Comparison of ENCODE assay signal across 18 mouse cellular contexts in genomic region chr7:95926119-95927039, GRCm38 (mm10).
DNase-seq lines count a peak whose midpoint lies in the region; ATAC-seq lines count a peak whose summit lies in the region.
"Had no signal": no experiment of that assay in that cellular context is flagged by ENCODE, and none has a peak within 500 bp of the region (broad histone marks: within the 10 kb centered on the region; RNA-seq: fewer than 3 reads in every experiment).

No protein-coding gene starts in this region.

- no peak overlapping the region for H3K9ac ChIP-seq in hindbrain, embryonic 15.5 days
- H3K9ac ChIP-seq in hindbrain, embryonic 13.5 days, result no peak overlapping the region
- H3K9ac ChIP-seq in midbrain, embryonic 13.5 days (replicated peaks), result no peak overlapping the region
- H3K9ac ChIP-seq in intestine, embryonic 16.5 days (ENCODE audit: low read depth, low read length), result no peak overlapping the region
- H3K9ac ChIP-seq: forebrain, embryonic 12.5 days; heart, embryonic 12.5 days; limb, embryonic 12.5 days; liver, embryonic 15.5 days; stomach, embryonic 15.5 days had no signal

- no peak overlapping the region for H3K4me2 ChIP-seq in hindbrain, embryonic 15.5 days
- H3K4me2 ChIP-seq in hindbrain, embryonic 13.5 days, result no peak overlapping the region
- H3K4me2 ChIP-seq in midbrain, embryonic 13.5 days (replicated peaks), result no peak overlapping the region
- H3K4me2 ChIP-seq in intestine, embryonic 16.5 days (ENCODE audit: low read depth, low read length), result no peak overlapping the region
- H3K4me2 ChIP-seq: forebrain, embryonic 12.5 days; heart, embryonic 12.5 days; limb, embryonic 12.5 days; liver, embryonic 15.5 days; stomach, embryonic 15.5 days had no signal

- H3K4me3 ChIP-seq in hindbrain, embryonic 15.5 days, result no peak overlapping the region
- H3K4me3 ChIP-seq in hindbrain, embryonic 13.5 days, result no peak overlapping the region
- H3K4me3 ChIP-seq in midbrain, embryonic 13.5 days (replicated peaks), result no peak overlapping the region
- H3K4me3 ChIP-seq in intestine, embryonic 16.5 days (ENCODE audit: low read length), result no peak overlapping the region
- H3K4me3 ChIP-seq: forebrain, embryonic 12.5 days; heart, embryonic 12.5 days; limb, embryonic 12.5 days; liver, embryonic 15.5 days; stomach, embryonic 15.5 days had no signal

- no peaks in the 10 kb centered on the region for H3K27me3 ChIP-seq in hindbrain, embryonic 15.5 days
- no peaks in the 10 kb centered on the region for H3K27me3 ChIP-seq in hindbrain, embryonic 13.5 days
- H3K27me3 ChIP-seq in midbrain, embryonic 13.5 days, result no peaks in the 10 kb centered on the region
- H3K27me3 ChIP-seq in intestine, embryonic 16.5 days (replicated peaks; ENCODE audit: control insufficient read depth, insufficient read depth, low read length), result no peaks in the 10 kb centered on the region
- H3K27me3 ChIP-seq: forebrain, embryonic 12.5 days; heart, embryonic 12.5 days; limb, embryonic 12.5 days; liver, embryonic 15.5 days; stomach, embryonic 15.5 days had no signal

- no peaks in the 10 kb centered on the region for H3K9me3 ChIP-seq in hindbrain, embryonic 15.5 days
- H3K9me3 ChIP-seq in hindbrain, embryonic 13.5 days, result no peaks in the 10 kb centered on the region
- no peaks in the 10 kb centered on the region for H3K9me3 ChIP-seq in midbrain, embryonic 13.5 days
- H3K9me3 ChIP-seq in intestine, embryonic 16.5 days (ENCODE audit: control insufficient read depth, low read length), result no peaks in the 10 kb centered on the region
- H3K9me3 ChIP-seq: forebrain, embryonic 12.5 days; heart, embryonic 12.5 days; limb, embryonic 12.5 days; liver, embryonic 15.5 days; stomach, embryonic 15.5 days had no signal

- no peaks in the 10 kb centered on the region for H3K36me3 ChIP-seq in hindbrain, embryonic 15.5 days
- H3K36me3 ChIP-seq in hindbrain, embryonic 13.5 days, result no peaks in the 10 kb centered on the region
- H3K36me3 ChIP-seq in midbrain, embryonic 13.5 days, result no peaks in the 10 kb centered on the region
- H3K36me3 ChIP-seq in intestine, embryonic 16.5 days (ENCODE audit: control insufficient read depth, insufficient read depth, low read length), result no peaks in the 10 kb centered on the region
- H3K36me3 ChIP-seq: forebrain, embryonic 12.5 days; G1E; heart, embryonic 12.5 days; limb, embryonic 12.5 days; liver, embryonic 15.5 days; stomach, embryonic 15.5 days had no signal

- no peak overlapping the region for H3K27ac ChIP-seq in hindbrain, embryonic 15.5 days (replicated peaks)
- no peak overlapping the region for H3K27ac ChIP-seq in hindbrain, embryonic 13.5 days
- no peak overlapping the region for H3K27ac ChIP-seq in midbrain, embryonic 13.5 days
- no peak overlapping the region for H3K27ac ChIP-seq in intestine, embryonic 16.5 days (ENCODE audit: low read length)
- H3K27ac ChIP-seq: forebrain, embryonic 12.5 days; limb, embryonic 12.5 days; liver, embryonic 15.5 days; stomach, embryonic 15.5 days had no signal

- peak; percentile 81 for ATAC-seq in hindbrain, embryonic 15.5 days (ENCODE audit: low FRiP score, low read depth)
- no peak for ATAC-seq in hindbrain, embryonic 13.5 days (ENCODE audit: low FRiP score)
- peak; percentile 45; the same call in 1 of the 2 replicates for ATAC-seq in midbrain, embryonic 13.5 days
- ATAC-seq in intestine, embryonic 16.5 days, result no peak

- DNase-seq in brain, adult 2 months (ENCODE audit: low read depth, low spot score), result peak; percentile 9
- DNase-seq in cerebellum, adult 9-10 months, result peak; percentile 13
- DNase-seq in thymus, postnatal 36 days, result no peak
- DNase-seq in frontal cortex, postnatal 10 days (ENCODE audit: low spot score in 2 of 2), result no peak
- DNase-seq: gastrocnemius, postnatal 25 days; kidney, adult 9 months; lung, postnatal 14 days; thymus, postnatal 14 days had no signal

- WGBS in hindbrain, embryonic 15.5 days, result 67% methylated on average over 6 of the region's 6 CpGs
- WGBS in hindbrain, embryonic 13.5 days, result 70% methylated on average over 6 of the region's 6 CpGs
- WGBS in midbrain, embryonic 13.5 days, result 58% methylated on average over 6 of the region's 6 CpGs
- WGBS in intestine, embryonic 16.5 days, result 72% methylated on average over 6 of the region's 6 CpGs

- no peaks in the 10 kb centered on the region for H3K4me1 ChIP-seq in hindbrain, embryonic 15.5 days (replicated peaks)
- no peaks in the 10 kb centered on the region for H3K4me1 ChIP-seq in hindbrain, embryonic 13.5 days (replicated peaks)
- no peaks in the 10 kb centered on the region for H3K4me1 ChIP-seq in midbrain, embryonic 13.5 days (replicated peaks)
- H3K4me1 ChIP-seq in intestine, embryonic 16.5 days (ENCODE audit: control insufficient read depth, insufficient read depth, low read length), result no peaks in the 10 kb centered on the region
- H3K4me1 ChIP-seq: forebrain, embryonic 12.5 days; heart, embryonic 12.5 days; limb, embryonic 12.5 days; liver, embryonic 15.5 days; stomach, embryonic 15.5 days had no signal

Comparison
In these comparisons a context has a peak if more than half of its experiments do, and no peak if none do; other contexts are left out.
1. ATAC-seq: peak in hindbrain, embryonic 15.5 days (single experiment) and midbrain, embryonic 13.5 days (single experiment); none in hindbrain, embryonic 13.5 days (single experiment) and intestine, embryonic 16.5 days (single experiment).
2. DNase-seq: peak in brain, adult 2 months (single experiment) and cerebellum, adult 9-10 months (single experiment); none in thymus, postnatal 36 days (0 of 2) and frontal cortex, postnatal 10 days (0 of 2).